Mouse (Mus musculus): ENCODE measurements around the gene Anapc10.

- TF ChIP-seq POLR2A (IDR thresholded peaks at IDR 0.05; ENCODE audit: low read depth, low read length) (no peak), CTCF (IDR thresholded peaks at IDR 0.05; ENCODE audit: extremely low read depth, insufficient read depth, insufficient read length, insufficient replicate concordance) (no peak)
Observed at GRCm38 (mm10) chr8:79680555-79680954, 31.1 kb upstream of the Anapc10 start.

Measured in spleen, adult 2 months (tissue).